Mouse (Mus musculus) B cell, adult 2 months (primary cell): ENCODE data around the gene Frmd4a.

Experiments
- DNase-seq, 2 experiments: peaks; one replicate each; pipeline ENCODE4 v3.0.0; 2022

Frmd4a gene

DNA sequence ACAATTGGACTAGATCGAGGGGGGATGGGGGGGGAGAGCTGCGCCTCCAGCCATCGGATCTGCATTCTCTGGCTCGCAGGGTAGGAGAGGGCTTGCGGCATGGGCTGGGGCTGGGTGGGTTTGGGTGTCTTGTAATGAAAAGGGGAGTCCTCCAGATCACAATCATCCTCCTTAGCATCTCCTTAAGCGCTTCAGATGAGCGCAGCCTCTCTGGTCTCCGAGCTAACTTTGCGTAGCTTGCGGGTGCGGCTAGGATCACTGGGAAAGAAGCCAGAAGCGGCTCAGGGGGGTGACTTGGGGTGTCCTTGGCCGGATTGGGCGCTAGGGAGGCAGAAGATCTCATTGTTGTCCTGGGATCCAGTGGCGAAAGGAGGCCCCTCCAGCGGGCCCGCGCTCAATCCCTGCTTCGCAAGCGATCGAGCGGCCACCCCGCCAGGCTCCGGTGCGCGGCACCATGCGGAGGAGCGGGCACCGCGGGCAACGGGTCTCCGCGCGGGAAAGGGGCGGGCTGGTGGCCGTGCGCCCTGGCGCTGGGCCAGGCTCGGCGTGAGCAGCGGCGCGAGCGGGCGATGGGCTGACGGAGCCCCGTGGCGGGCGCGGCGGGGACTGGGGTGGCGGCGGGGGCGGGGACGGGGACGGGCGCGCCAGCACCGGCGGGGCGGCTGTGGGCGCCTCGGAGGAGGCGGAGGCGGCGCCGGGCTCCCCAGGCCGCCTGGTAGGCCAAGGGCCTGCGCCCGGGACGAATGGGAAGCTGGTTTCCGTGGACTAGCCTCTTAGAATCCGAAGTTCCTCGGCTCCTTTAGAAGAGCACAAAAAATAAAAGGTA lies 383.5 kb downstream of the Frmd4a start:
- no peak for DNase-seq

DNA sequence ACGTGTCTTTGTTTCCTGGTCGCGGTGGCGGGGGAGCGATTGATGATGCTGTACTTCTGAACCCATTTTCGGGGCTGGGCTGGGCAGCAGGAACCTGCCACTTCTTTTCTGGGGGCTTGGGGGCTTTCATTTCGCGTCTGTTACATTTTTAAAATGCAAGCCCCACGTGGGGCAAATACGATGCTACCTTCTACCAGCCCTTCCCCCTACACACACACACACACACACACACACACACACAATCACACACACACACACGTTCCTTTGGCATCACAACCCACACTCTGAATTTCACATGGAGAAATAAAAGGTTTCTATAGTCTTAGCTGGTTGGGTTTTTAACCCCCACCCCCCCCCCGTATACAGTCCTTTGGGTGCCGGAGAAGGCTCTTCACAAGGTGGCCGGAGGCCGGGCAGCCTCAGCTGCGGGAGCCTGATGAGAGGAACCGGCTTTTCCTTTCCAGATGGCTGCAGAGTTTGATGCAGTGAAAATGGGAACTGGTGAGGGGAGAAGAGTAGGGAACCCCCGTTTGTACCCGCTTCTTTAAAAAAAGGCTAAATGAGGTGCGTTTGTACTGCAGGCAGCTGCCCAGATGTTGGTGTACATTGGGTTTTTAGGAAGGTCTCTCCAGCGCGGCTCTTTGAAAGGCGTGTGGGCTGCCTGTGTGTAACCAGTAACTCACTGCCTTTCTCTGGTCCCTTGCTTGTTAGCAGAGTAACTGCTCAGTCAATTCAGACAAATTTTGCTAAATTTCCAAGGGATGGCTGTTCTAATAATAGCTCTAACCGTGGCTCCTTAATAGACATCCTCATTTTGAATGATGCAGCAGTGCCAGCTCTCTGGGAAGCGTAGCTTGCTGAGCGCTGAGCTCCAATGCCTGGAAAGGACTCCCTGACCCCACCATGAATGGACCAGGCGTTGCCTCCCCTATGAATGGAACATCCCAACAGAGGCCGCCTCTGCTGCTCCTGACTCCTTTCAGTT lies 384.4 kb downstream of the Frmd4a start:
- DNase-seq = no peak

DNA sequence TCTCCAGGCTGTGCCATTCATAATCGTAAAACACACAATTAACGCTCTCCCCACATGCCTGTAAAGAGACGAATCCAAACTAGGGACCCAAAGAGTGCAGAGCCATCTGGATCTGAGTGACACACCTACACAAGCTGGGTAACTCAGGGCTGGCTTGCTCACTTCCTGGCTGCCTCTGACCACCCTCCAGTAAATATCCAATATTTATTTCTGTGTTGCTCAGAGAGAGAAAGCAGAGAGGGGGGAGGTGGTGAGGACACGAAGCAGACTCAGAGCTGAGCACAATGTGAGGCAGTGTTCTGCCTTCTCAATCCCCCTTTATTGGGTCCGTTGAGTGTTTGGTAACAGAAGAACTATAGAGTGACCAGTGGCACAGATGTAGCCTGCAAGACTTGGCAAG lies 389.5 kb downstream of the Frmd4a start:
- DNase-seq = no peak

DNA sequence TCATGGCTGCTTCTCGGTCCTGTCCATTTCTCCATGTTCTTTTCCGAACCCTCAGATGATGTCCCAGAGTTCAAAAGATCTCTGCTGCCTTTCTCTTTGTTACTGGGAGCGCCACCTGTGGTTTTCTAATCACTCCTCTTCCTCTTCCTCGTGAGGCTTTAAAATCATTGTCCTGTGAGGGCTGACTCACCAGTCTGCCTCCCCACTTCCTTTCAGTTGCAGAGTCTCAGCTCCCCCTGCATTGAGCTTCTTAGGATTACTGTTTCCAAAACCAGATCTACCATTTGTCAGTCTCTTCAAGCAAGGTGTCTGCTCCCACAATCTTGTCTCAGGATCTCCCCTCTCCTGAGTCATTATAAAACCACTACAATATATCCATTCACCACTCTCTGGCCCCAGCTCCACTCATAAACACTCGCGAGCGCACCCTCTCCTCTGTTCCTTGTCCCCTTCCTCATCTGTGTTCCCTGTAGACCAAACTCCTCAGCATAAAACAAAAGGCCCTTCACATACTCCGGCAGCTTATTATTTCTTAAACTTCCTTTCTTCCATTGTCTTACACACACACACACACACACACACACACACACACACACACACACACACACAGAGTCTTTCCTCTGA lies 392.4 kb downstream of the Frmd4a start:
- DNase-seq = no peak

DNA sequence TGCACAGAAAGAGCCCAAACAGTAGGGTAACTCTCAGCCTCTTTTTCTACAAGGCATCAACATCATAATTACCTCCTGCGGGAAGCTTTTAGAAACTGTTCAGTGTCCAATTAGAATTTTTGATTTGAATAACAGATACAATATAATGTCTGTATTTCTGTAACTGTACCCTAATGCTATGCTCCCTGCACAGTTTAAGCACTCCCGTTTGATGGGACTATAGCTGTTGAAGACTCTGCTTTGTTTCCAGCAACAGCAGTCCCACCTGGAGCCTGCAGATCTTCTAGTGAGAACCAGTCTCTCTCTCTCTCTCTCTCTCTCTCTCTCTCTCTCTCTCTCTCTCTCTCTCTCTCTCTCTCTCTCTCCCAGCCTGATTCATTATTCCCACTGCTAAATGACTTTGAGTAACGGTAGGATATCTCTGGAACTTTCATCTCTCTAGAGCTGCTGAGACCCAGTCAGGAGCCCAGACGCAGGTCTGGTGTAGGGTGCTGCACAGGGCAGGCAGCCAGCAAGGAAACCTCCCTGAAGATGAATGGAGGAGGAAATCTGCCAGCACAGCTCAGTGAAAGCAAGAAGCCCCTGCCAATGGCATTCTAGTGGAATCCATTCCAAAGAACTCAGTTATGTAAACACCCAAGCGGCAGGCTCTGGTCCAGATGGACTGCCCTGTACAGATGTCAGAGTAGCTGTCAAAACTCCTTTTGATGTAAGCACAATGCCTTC lies 395.5 kb downstream of the Frmd4a start:
- no peak for DNase-seq

DNA sequence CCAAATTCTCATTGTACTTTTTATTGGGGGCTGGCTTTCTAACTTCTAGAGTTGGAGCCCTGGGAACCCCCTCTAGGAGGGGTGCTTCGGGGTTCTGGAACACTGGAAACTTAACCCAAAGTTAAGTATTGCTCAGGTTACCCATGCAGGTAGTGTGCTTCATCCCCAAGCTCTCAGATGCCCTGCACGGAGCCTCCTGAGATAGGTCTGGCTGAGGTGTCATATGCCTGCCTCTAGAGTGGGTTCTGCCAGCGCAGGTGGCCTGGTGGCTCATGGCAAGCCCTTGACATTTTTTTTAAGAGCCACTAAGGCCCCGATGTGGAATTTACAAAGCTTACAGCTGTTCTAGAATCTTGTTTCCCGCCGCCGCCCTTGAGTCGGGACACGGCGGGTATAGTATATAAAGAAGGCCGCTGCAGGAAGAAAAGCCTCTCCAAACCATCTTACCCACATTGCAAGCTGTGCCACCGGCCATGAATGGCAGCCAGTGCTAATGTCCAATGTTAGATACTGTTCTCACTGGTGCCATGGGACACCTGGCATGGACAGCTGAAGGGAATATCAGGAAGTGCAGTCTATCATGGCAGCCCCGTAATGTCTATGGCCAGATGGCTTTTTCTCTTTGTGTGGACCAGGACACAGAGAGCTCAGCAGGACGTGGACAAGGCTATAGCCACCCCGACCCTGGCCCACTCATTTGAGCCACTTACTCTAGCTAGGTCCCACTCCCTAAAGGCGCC lies 396.2 kb downstream of the Frmd4a start:
- no peak for DNase-seq

DNA sequence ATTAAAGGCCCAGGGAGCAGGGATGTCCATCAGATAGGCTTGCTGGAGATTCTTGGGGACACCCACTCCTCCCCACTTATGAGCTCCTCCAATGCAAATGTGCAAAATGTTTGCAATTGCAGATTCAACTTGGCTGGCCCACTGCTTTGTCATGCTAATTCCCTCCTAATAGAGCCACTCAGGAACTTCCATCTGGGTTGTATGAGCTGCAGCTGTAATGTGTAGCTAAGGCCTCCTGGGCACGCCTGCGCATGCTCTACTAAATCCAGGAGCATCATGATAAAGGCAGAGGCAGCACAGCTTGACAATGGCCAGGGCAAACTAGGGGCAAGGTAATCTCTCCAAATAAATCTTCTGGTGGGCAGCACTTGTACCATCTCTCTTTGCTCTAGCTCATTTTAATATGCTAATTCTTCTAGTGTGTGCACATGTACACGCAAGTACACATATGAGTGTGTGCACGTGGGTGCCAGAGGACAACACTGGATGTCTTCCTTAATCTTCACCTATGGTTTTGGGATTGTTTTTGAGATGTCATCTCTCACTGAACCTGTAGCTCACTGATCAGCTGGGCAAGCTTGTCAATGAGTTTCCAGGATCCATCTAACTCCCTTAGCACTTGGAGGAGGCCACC lies 403.3 kb downstream of the Frmd4a start:
- DNase-seq = no peak

DNA sequence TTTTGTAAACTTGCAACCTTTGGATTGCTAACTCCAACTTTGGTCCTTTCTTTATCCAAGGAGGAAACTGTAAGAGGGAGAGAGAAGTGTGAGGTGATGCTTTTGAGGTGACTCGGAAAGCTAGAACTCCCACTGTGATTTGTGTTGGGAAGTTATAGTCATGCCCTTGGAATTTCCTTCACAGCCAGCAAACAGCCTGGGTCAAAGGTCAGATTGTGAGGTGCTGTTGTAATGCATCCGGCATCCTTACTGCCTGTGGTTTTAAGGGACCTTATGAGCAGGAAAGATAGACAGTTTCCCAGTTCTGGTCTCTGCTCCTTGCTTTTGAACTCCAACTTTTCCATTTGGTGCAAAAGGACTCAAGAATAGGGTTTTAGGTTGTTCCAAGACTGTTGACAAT lies 404.2 kb downstream of the Frmd4a start:
- DNase-seq = no peak

DNA sequence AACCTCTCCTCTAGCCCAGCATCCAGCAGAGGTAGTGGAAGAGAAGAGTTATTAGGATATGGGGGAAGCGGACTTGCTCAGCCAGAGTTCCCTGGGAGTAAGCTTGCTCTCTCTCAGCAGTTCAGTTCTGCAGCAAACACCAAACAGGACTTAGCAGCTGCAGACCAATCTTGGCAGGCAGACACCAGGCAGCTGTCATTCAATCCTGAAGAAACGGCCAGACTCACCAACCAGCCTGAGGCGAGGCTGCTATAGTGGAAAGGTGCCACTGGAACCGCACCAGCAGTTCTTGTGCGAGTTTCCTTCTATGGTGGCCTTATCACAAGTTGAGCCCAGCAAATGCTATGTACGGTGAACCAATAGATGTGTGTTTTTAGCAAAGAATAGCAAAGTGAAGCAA lies 406.4 kb downstream of the Frmd4a start:
- DNase-seq = no peak

DNA sequence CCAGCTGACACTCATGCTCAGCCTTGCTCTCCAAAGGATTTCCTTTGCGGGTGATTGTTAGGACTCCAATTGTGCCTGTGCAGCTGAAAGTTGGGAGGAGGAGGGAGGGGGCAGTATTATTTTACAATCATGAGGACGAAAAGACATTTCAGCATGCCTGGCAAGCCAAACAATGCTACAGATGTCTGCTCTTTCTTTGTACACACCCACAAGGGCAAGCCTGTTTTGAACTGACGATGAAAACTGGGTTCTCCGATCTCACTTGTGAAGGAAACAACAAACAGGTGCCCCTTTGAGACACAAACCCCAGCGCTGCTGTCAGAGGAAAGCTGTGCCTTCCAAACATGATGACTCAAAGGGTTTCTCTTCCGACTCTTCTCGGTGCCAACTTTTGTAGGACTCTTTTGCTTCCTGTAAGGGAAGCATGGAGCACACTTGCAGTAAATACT lies 410.9 kb downstream of the Frmd4a start:
- no peak for DNase-seq

DNA sequence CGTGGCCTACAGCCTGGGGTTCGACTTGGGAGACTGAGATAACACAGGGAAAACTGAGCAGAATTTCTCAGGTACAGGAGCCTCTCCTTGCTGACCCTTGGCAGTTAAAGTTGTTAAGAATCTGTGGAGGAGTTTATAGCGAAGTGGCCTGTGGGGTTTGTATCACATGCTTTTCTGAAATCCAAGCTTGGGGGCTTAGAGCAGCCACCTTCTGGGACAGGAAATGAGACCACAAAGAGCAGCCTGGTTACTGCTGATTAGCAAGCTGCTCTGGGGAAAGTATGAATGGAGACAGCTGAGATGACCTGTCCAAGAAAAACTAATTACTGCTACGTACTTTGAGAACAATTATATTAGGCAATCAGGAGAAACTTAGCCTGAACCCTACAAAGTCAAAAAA lies 415.6 kb downstream of the Frmd4a start:
- no peak for DNase-seq

DNA sequence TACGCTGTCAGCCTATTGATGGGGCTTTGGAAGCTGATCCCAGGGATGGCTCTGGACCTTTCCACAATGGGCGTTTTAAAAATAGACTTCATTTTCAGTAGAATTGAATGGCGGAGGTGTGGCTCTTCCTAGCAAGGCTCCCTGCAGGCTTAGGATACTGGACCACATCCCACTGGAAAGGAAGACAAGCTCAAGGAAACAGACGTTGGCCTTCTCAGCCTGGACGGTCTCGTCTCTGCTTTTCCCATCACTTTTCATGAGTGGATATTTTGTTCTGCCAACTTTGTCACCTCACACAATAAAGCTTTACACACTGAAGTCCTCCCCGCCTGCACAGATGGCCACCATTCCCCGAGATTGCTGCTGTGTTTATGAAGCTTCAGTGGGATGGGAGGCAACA lies 417.5 kb downstream of the Frmd4a start:
- DNase-seq = no peak

DNA sequence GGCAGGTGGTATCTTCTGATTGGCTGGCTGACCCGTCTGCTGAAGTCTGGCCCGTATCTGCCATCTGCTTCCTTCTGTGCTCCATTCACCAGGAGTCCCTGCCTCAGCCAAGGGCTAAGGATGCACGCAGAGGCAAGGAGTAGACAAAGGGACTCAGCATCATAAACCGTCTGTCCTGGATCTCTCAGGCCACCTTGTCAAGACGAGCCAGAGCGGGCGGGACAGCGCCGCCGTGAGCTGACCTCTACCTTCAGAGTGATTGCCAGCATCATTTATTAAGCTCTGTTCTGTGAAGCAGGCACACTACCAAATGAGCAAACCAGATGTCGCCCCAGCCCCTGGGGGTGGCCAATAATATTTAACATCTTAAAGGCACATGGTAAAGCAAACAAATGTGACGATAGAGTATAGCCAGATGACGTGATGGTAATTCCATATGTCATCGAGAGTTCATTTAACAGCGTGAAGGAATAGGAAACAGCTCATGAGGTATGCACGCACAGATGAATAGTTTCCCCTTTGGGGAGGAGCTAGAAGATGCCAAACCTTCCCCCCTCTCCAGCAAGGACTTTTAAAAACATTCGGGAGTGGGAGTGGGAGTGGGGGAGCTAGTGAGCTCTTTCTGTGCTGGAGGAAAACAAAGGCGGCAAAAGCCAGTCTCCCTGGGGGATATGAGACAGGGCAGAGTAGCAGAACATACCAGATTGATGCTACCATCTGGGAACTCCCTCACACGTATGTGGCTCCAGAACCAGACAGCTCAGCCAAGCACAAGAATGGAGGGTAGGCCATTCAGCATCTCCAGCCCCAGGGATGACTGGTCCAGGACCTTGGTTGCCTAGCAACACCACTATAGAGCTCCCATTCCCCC lies 419.1 kb downstream of the Frmd4a start:
- no peak for DNase-seq

DNA sequence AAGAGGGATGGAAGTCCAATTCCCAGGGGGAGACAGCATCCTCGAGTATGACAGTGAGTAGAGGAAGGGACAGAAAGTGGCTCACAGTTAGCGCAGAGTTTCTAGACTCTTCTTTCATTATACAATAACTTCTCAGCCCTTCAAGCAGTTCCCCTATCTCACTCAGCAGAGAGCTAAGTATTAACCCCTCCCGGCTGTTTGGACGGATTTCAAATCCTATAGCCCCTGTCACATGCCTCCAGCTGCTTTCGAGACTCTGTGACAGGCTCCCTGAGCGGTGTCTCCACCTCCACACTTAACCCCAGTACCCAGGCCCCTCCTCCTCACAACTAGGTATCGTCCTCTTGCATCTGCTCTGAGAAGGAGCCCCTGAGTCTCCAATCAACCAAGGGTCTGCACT lies 421.2 kb downstream of the Frmd4a start:
- no peak for DNase-seq

DNA sequence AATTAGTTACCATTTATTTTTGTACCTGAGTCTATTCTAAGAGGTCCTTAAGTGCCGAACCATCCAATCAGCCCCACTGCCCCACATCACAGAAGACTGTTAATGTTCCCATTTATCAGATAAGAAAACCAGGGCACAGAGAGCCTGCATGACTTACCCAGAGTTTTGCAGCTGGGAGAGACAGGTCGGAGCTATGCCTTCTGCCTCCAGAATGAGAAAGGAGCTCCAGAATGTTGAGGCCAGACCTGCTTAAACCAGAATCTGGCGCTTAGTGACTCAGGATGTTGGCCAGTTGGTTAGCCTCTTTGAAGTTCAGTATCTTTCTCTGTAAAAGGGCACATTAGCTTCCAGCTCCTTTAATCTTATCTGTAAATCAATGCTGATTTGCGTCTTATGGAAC lies 422.4 kb downstream of the Frmd4a start:
- DNase-seq = no peak

DNA sequence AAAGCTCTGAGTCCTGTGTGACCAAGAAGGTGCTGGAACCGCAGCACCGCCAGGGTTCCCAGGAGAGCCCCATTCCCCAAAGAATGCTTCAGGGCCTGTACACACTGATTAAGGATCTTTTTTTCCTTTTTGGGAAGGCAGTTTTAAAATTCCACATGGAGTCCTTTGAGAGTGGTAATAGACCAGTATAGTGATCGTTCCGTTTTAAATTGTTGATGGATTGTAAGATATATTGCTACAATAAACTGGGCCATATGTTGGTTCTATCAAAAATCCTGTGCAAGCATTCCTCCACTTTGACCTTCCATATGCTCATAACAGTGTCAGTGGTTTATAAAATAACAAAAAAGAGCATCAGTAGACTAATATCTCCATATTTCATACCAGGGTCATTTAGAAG lies 424.3 kb downstream of the Frmd4a start:
- no peak for DNase-seq

DNA sequence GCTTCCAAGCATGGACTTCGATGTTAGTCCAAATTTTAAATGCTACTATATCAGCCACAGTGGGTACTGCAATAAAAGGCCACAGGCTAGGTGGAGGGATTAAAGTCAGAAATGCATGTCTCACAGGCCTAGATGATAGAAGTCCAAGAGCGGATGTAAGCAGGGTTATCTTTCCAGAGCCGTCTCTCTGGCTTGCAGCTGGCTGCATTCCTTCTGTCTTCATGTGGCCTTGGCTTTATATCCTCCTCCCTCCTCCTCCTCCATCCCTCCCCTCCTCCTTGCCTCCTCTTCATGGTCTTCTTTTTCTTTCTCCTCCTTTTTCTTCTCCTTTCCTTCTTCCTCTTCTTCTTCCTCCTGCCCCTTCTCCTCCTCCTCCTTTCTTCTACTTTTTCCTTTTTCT lies 427.2 kb downstream of the Frmd4a start:
- no peak for DNase-seq

DNA sequence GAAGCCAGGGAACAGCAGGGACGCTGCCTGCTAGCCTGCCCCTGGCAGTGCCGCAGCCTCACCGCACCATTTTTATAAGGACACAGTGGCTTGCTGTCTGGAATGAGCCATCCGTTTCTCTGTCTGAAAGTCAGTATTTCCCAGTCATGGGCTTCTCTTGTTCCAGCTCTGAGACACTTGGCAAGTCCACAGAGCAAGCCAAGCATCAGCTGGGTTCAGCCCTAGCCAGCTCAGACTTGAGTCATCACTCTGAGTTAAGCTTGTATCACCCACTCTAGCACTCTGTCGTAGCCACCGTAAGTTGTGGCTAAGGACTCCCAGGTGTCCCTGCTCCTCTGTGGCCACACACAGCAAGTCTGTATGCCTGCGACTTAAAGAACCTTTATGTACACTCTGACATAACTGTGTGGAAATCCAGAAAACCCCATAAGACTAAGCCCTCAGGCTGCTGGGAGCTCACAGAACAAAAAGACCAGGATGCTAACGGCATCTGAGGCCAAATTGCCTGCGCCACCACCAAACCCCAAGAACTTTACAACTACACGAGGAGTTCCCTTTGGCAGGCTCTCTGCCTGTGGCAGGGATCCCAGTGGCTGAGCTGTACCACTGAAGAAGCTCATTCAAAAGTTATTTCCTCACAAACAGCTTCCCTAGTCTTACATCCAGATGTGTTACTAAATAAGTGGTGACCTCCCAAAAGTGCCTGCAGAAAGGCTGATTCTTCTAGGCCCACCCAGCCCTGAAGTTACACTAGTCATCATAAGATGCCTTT lies 428.3 kb downstream of the Frmd4a start:
- no peak for DNase-seq

DNA sequence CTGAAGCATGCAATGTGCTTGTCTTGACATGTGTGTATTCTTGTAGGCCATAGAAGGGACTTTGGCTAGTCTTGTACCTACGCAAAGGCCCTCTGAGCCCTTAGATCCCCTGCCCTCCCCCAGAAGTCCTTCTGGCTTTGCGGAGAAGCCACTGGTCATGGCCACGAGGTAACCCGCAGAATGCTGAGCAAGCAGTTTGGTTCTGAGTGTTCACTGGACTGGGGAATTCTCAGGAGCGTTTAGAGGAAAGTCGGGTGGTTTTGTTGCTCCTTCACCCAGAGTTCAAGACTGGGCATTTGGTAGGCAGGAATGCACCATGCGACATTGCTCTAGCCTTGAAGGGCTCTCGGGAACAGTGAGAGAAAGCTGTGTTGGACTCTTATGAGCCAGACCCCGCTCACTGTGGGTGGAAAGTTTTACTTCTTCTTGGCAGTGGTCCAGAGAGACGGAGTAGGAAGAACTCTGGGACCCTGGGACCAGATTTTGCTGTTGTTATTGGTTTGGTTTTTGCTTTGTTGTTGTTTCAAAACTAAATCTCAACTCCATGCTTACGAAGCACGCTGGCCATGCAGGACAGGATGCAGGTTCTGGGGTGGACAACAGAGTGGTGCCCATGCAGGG lies 432.5 kb downstream of the Frmd4a start:
- no peak for DNase-seq
